Comparison of ENCODE assay signal across 8 mouse cellular contexts in genomic region chr13:49341012-49341830, GRCm38 (mm10). TPM values are rescaled to one million over a fixed set of nuclear protein-coding genes. Genes with fewer than 3 reads are reported as not detected.
A peak's percentile ranks its signal among the peaks of the same experiment; 100 is the strongest.
DNase-seq lines count a peak whose midpoint lies in the region; ATAC-seq and TF ChIP-seq lines count a peak whose summit lies in the region.

Gene Bicd2, plus strand, starts transcription at chr13:49341585.

- H3K27ac ChIP-seq in forebrain, embryonic 12.5 days = peak within 1 kb of the TSS; percentile 80
- peak within 1 kb of the TSS; percentile 65 for H3K27ac ChIP-seq in heart, postnatal 0 days (ENCODE audit: low read depth)
- H3K27ac ChIP-seq in liver, embryonic 16.5 days (ENCODE audit: low read length) = peak within 1 kb of the TSS; percentile 56
- peak within 1 kb of the TSS; percentile 94 for H3K27ac ChIP-seq in neural tube, embryonic 13.5 days (replicated peaks)
- peak within 1 kb of the TSS; percentile 92 for H3K27ac ChIP-seq in testis, adult 2 months (ENCODE audit: control insufficient read depth, insufficient read depth, low read depth, low read length)

- H3K4me2 ChIP-seq in forebrain, embryonic 12.5 days = peak within 1 kb of the TSS; percentile 85
- peak within 1 kb of the TSS; percentile 79 for H3K4me2 ChIP-seq in heart, postnatal 0 days (ENCODE audit: low read depth, low read length)
- H3K4me2 ChIP-seq in liver, embryonic 16.5 days (ENCODE audit: low read depth, low read length) = peak within 1 kb of the TSS; percentile 79
- H3K4me2 ChIP-seq in neural tube, embryonic 13.5 days = peak within 1 kb of the TSS; percentile 85

- H3K27me3 ChIP-seq in E14TG2a.4 (ENCODE audit: insufficient read depth, low read length) = no peaks in the 10 kb centered on the region; the same call in 1 of the 2 replicates
- no peaks in the 10 kb centered on the region for H3K27me3 ChIP-seq in forebrain, embryonic 12.5 days
- H3K27me3 ChIP-seq in heart, postnatal 0 days (ENCODE audit: control insufficient read depth, insufficient read depth, low read length) = no peaks in the 10 kb centered on the region
- H3K27me3 ChIP-seq in liver, embryonic 16.5 days (ENCODE audit: control insufficient read depth, insufficient read depth, low read depth, low read length) = no peaks in the 10 kb centered on the region
- H3K27me3 ChIP-seq in neural tube, embryonic 13.5 days = no peaks in the 10 kb centered on the region
- H3K27me3 ChIP-seq in testis, adult 2 months (ENCODE audit: control insufficient read depth, insufficient read depth, low read length) = no peaks in the 10 kb centered on the region

- no peak for TF ChIP-seq EP300 in heart, postnatal 0 days (IDR thresholded peaks at IDR 0.05; ENCODE audit: low read depth)

- WGBS in forebrain, embryonic 12.5 days = under 1% methylated on average over 74 of the region's 74 CpGs
- WGBS in heart, postnatal 0 days = under 1% methylated on average over 74 of the region's 74 CpGs
- WGBS in liver, embryonic 16.5 days (ENCODE audit: insufficient replicate concordance) = under 1% methylated on average over 74 of the region's 74 CpGs
- under 1% methylated on average over 74 of the region's 74 CpGs for WGBS in neural tube, embryonic 13.5 days

- ATAC-seq in forebrain, embryonic 12.5 days (ENCODE audit: low FRiP score) = peak; percentile 99
- peak; percentile 97 for ATAC-seq in heart, postnatal 0 days (ENCODE audit: insufficient read depth, low read depth)
- ATAC-seq in liver, embryonic 16.5 days (ENCODE audit: low read depth) = peak; percentile 99
- peak; percentile 99 for ATAC-seq in neural tube, embryonic 13.5 days (ENCODE audit: low read depth)

- no peak for TF ChIP-seq CTCF in E14TG2a.4 (conservative IDR thresholded peaks at IDR 0.05; ENCODE audit: low read length)
- TF ChIP-seq CTCF in heart, postnatal 0 days (IDR thresholded peaks at IDR 0.05; ENCODE audit: low read depth) = peak; percentile 16; the same call in 1 of the 2 replicates
- TF ChIP-seq CTCF in testis, adult 2 months (IDR thresholded peaks at IDR 0.05; ENCODE audit: control insufficient read depth, insufficient read depth, insufficient replicate concordance, low read depth, low read length) = no peak

- DNase-seq in c-Kit-positive CD71-positive TER-119-positive erythroid progenitor cells, embryonic 14.5 days (ENCODE audit: low spot score) = peak; percentile 96
- DNase-seq in heart, postnatal 0 days (ENCODE audit: low spot score) = peak; percentile 97
- peak; percentile 94 to 97 for DNase-seq in kidney, postnatal 4 days

- peaks cover 8% of the 10 kb centered on the region; the same call in 1 of the 2 replicates for H3K36me3 ChIP-seq in E14TG2a.4 (ENCODE audit: insufficient read depth, low read length)
- no peaks in the 10 kb centered on the region for H3K36me3 ChIP-seq in forebrain, embryonic 12.5 days (replicated peaks)
- no peaks in the 10 kb centered on the region for H3K36me3 ChIP-seq in heart, postnatal 0 days (replicated peaks; ENCODE audit: control insufficient read depth, insufficient read depth, low read length)
- H3K36me3 ChIP-seq in liver, embryonic 16.5 days (ENCODE audit: control insufficient read depth, insufficient read depth) = no peaks in the 10 kb centered on the region
- no peaks in the 10 kb centered on the region for H3K36me3 ChIP-seq in neural tube, embryonic 13.5 days
- H3K36me3 ChIP-seq in testis, adult 2 months (ENCODE audit: control insufficient read depth, insufficient read depth, low read length) = no peaks in the 10 kb centered on the region

- H3K4me1 ChIP-seq in E14TG2a.4 (replicated peaks; ENCODE audit: low read depth, low read length) = peaks cover 23% of the 10 kb centered on the region
- H3K4me1 ChIP-seq in forebrain, embryonic 12.5 days = peaks cover 49% of the 10 kb centered on the region
- peaks cover 48% of the 10 kb centered on the region for H3K4me1 ChIP-seq in heart, postnatal 0 days (ENCODE audit: control insufficient read depth, insufficient read depth)
- H3K4me1 ChIP-seq in liver, embryonic 16.5 days (ENCODE audit: control insufficient read depth, low read depth, low read length) = peaks cover 48% of the 10 kb centered on the region
- H3K4me1 ChIP-seq in neural tube, embryonic 13.5 days (replicated peaks) = peaks cover 55% of the 10 kb centered on the region
- H3K4me1 ChIP-seq in testis, adult 2 months (ENCODE audit: control insufficient read depth, insufficient read depth, low read length) = peaks cover 14% of the 10 kb centered on the region

- H3K9me3 ChIP-seq in E14TG2a.4 (ENCODE audit: low read length) = no peaks in the 10 kb centered on the region
- H3K9me3 ChIP-seq in forebrain, embryonic 12.5 days = no peaks in the 10 kb centered on the region
- H3K9me3 ChIP-seq in heart, postnatal 0 days (replicated peaks; ENCODE audit: control insufficient read depth, low read length) = no peaks in the 10 kb centered on the region
- H3K9me3 ChIP-seq in liver, embryonic 16.5 days (replicated peaks; ENCODE audit: control insufficient read depth, low read length) = no peaks in the 10 kb centered on the region
- H3K9me3 ChIP-seq in neural tube, embryonic 13.5 days = no peaks in the 10 kb centered on the region

- TF ChIP-seq POLR2A in testis, adult 2 months (IDR thresholded peaks at IDR 0.05; ENCODE audit: control insufficient read depth, low read depth, low read length) = peak; percentile 75

- H3K9ac ChIP-seq in forebrain, embryonic 12.5 days = peak within 1 kb of the TSS; percentile 95
- peak within 1 kb of the TSS; percentile 82 for H3K9ac ChIP-seq in heart, postnatal 0 days (replicated peaks; ENCODE audit: low read depth, low read length)
- H3K9ac ChIP-seq in liver, embryonic 16.5 days (ENCODE audit: low read depth, low read length) = peak within 1 kb of the TSS; percentile 85
- H3K9ac ChIP-seq in neural tube, embryonic 13.5 days = peak within 1 kb of the TSS; percentile 93

- H3K4me3 ChIP-seq in E14TG2a.4 (replicated peaks; ENCODE audit: low read length) = peak within 1 kb of the TSS; percentile 98
- peak within 1 kb of the TSS; percentile 88 for H3K4me3 ChIP-seq in forebrain, embryonic 12.5 days (replicated peaks)
- peak within 1 kb of the TSS; percentile 69 for H3K4me3 ChIP-seq in heart, postnatal 0 days (ENCODE audit: low read depth, low read length)
- peak within 1 kb of the TSS; percentile 78 for H3K4me3 ChIP-seq in liver, embryonic 16.5 days (ENCODE audit: low read depth, low read length)
- H3K4me3 ChIP-seq in neural tube, embryonic 13.5 days = peak within 1 kb of the TSS; percentile 96
- H3K4me3 ChIP-seq in testis, adult 2 months (ENCODE audit: control insufficient read depth, low read depth, low read length) = peak within 1 kb of the TSS; percentile 95

RNA-seq across cellular contexts. Expression of gene Bicd2, which starts in this region (rescaled TPM):
- 38.9 and 39.1 TPM in 2 replicates for polyA plus RNA-seq in forebrain, embryonic 12.5 days (2016; fragmentation: Nextera tagmentation; extraction: Ambion mirVana)
- 54.2 and 62.6 TPM in 2 replicates for total RNA-seq in heart, postnatal 0 days (2014; rRNA removed; ENCODE audit: low replicate concordance)
- polyA plus RNA-seq in heart, postnatal 0 days (2015; fragmentation: Nextera tagmentation; extraction: Ambion mirVana) = 43.5 and 45.4 TPM in 2 replicates
- 6.3 and 6.5 TPM in 2 replicates for polyA plus RNA-seq in liver, embryonic 16.5 days (2015; fragmentation: Nextera tagmentation; extraction: Ambion mirVana)
- polyA plus RNA-seq in neural tube, embryonic 13.5 days (2015; fragmentation: Nextera tagmentation; extraction: Ambion mirVana) = 35.4 and 35.9 TPM in 2 replicates
- 42.8 and 44.7 TPM in 2 replicates for polyA plus RNA-seq in testis, adult 2 months (2012; rRNA removed)

Comparison
In these comparisons a context has a peak if more than half of its experiments do, and no peak if none do; other contexts are left out.
1. Peak in every context shown above with its lines: DNase-seq, ATAC-seq, H3K4me3 ChIP-seq and H3K27ac ChIP-seq.